Mouse (Mus musculus) layer of hippocampus, adult 8-10 months (tissue): Measurements from ENCODE around the gene Fsd1l. TPM values are rescaled to one million over a fixed set of nuclear protein-coding genes. Genes with fewer than 3 reads are reported as not detected.

Source experiments
- DNase-seq, 2 experiments: peaks; one replicate each; pipeline ENCODE4 v3.0.0; 2022; ENCODE audit warnings: low spot score in 2 of 2
- total RNA-seq, 4 experiments: library from RNA; stranded (reverse); gene quantifications; 2 replicates each; pipeline ENCODE4 v1.2.4; 2022

The Fsd1l gene
- total RNA-seq, 4 experiments from 2014 or later: 29.1 to 41.2 (median 36.7) TPM

DNA sequence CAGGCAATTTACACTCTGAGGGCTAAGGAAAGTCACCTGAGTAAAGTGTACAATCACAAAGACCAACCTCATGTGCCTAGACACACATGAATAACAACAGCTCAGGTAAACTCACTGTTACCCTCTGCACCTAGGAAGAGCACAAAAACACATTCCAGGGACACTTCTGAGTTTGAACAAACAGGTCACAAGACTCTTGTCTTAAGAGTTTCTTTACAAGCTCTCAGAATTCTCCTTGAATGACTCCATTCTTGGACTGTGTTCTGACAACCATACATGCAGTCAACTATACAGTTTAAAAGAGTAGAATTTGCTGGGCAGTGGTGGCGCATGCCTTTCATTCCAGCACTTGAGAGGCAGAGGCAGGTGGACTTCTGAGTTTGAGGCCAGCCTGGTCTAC, 96.8 kb downstream of the Fsd1l start:
- no peak for DNase-seq

- DNase-seq: peak; percentile 31 to 46
These were observed 107.8 kb downstream of the Fsd1l start for GRCm38 (mm10) chr4:53738956-53739616.

- no peak for DNase-seq
These were observed 118.6 kb downstream of the Fsd1l start for GRCm38 (mm10) chr4:53749831-53750230.

GRCm38 (mm10) chr4:53750391-53751120, 119.3 kb downstream of the Fsd1l start:
- peak; percentile 46 to 51 for DNase-seq

Other genes starting within 250 kb of the Fsd1l start
- 100 to 1,000 TPM in 1 of 4 experiments, 10 to 100 TPM in 3; 79.1 to 102 (median 92.1) TPM for gene Slc44a1, start 191.1 kb upstream of the Fsd1l start, total RNA-seq
- 10 to 100 TPM; 25.9 to 33.2 (median 29.3) TPM for gene Fktn, start 82.5 kb downstream of the Fsd1l start, total RNA-seq
- under 1 TPM; 0.10 to 0.20 (median 0.15) TPM for gene Tal2, start 148.2 kb downstream of the Fsd1l start, total RNA-seq
- gene Tmem38b, start 194.6 kb downstream of the Fsd1l start, total RNA-seq: 10 to 100 TPM; 13.4 to 18.8 (median 17.3) TPM